17 mouse cellular contexts compared by ENCODE assay signal in genomic region chr10:58833741-58834178, GRCm38 (mm10). TPM values are rescaled to one million over a fixed set of nuclear protein-coding genes. Genes with fewer than 3 reads are reported as not detected.
A peak's percentile ranks its signal among the peaks of the same experiment; 100 is the strongest.
DNase-seq lines count a peak whose midpoint lies in the region; ATAC-seq and TF ChIP-seq lines count a peak whose summit lies in the region.
"Had no signal": no experiment of that assay in that cellular context is flagged by ENCODE, and none has a peak within 500 bp of the region (broad histone marks: within the 10 kb centered on the region; RNA-seq: fewer than 3 reads in every experiment).

No protein-coding gene starts in this region.

- no peaks in the 10 kb centered on the region for H3K9me3 ChIP-seq in hindbrain, postnatal 0 days (ENCODE audit: low read length)
- H3K9me3 ChIP-seq in hindbrain, embryonic 10.5 days: no peaks in the 10 kb centered on the region
- H3K9me3 ChIP-seq in midbrain, embryonic 16.5 days (replicated peaks; ENCODE audit: control insufficient read depth, low read length, poor library complexity, severe bottlenecking): no peaks in the 10 kb centered on the region
- H3K9me3 ChIP-seq in midbrain, embryonic 11.5 days (ENCODE audit: control insufficient read depth, low read length): no peaks in the 10 kb centered on the region
- H3K9me3 ChIP-seq: heart, embryonic 10.5 days; liver, embryonic 12.5 days had no signal

- DNase-seq in cerebellum, postnatal 14 days: peak; percentile 53 to 58
- DNase-seq in cerebellum, adult 9-11 months: no peak
- peak; percentile 38 for DNase-seq in hindbrain, postnatal 0 days (ENCODE audit: low spot score)
- no peak for DNase-seq in hindbrain, embryonic 10.5 days (ENCODE audit: low spot score)
- DNase-seq in midbrain, embryonic 11.5 days (ENCODE audit: low spot score, missing footprints): no peak
- DNase-seq in right cerebral cortex, postnatal 25 days: peak; percentile 31
- no peak for DNase-seq in neural tube, embryonic 10.5 days (ENCODE audit: extremely low spot score, low spot score)
- DNase-seq: cerebellum, adult 18-20 months; gastrocnemius, postnatal 10 days; kidney, adult 2 months; kidney, postnatal 36 days had no signal

- peaks cover 3% of the 10 kb centered on the region; the same call in 1 of the 2 replicates for H3K4me1 ChIP-seq in hindbrain, postnatal 0 days (ENCODE audit: insufficient read depth, low read length)
- no peaks in the 10 kb centered on the region for H3K4me1 ChIP-seq in hindbrain, embryonic 10.5 days (replicated peaks)
- no peaks in the 10 kb centered on the region for H3K4me1 ChIP-seq in midbrain, embryonic 16.5 days (ENCODE audit: control insufficient read depth, insufficient read depth, low read length)
- H3K4me1 ChIP-seq in midbrain, embryonic 11.5 days (ENCODE audit: control insufficient read depth, insufficient read depth, low read length): no peaks in the 10 kb centered on the region
- H3K4me1 ChIP-seq: liver, embryonic 12.5 days had no signal

- TF ChIP-seq CTCF in hindbrain, postnatal 0 days (IDR thresholded peaks at IDR 0.05; ENCODE audit: low read depth): no peak

- H3K36me3 ChIP-seq in hindbrain, postnatal 0 days (ENCODE audit: insufficient read depth, low read length): no peaks in the 10 kb centered on the region
- no peaks in the 10 kb centered on the region for H3K36me3 ChIP-seq in hindbrain, embryonic 10.5 days
- H3K36me3 ChIP-seq in midbrain, embryonic 16.5 days (ENCODE audit: control insufficient read depth, insufficient read depth, low read length): no peaks in the 10 kb centered on the region
- H3K36me3 ChIP-seq in midbrain, embryonic 11.5 days (ENCODE audit: control insufficient read depth, insufficient read depth, low read length): no peaks in the 10 kb centered on the region
- H3K36me3 ChIP-seq: heart, embryonic 10.5 days; liver, embryonic 12.5 days had no signal

- ATAC-seq in hindbrain, postnatal 0 days: peak; percentile 70
- peak; percentile 71 for ATAC-seq in midbrain, embryonic 16.5 days
- no peak for ATAC-seq in midbrain, embryonic 11.5 days (ENCODE audit: low FRiP score)
- ATAC-seq: activated CD4-positive, CD25-positive, alpha-beta regulatory T cell, adult 4 months; hindbrain, embryonic 16.5 days; liver, embryonic 12.5 days had no signal

- H3K27ac ChIP-seq in hindbrain, postnatal 0 days: no peak overlapping the region
- no peak overlapping the region for H3K27ac ChIP-seq in hindbrain, embryonic 10.5 days
- H3K27ac ChIP-seq in midbrain, embryonic 16.5 days (ENCODE audit: low read length): no peak overlapping the region
- H3K27ac ChIP-seq in midbrain, embryonic 11.5 days (ENCODE audit: low read depth, low read length): no peak overlapping the region
- H3K27ac ChIP-seq: heart, embryonic 10.5 days; liver, embryonic 12.5 days had no signal

- H3K9ac ChIP-seq in hindbrain, postnatal 0 days (replicated peaks; ENCODE audit: low read length): no peak overlapping the region
- no peak overlapping the region for H3K9ac ChIP-seq in midbrain, embryonic 16.5 days (ENCODE audit: low read depth, low read length)
- H3K9ac ChIP-seq in midbrain, embryonic 11.5 days (ENCODE audit: low read length): no peak overlapping the region
- H3K9ac ChIP-seq: liver, embryonic 12.5 days had no signal

- whole genome bisulfite sequencing in hindbrain, postnatal 0 days: 45% methylated on average over 13 of the region's 13 CpGs
- 82% methylated on average over 13 of the region's 13 CpGs for WGBS in hindbrain, embryonic 10.5 days
- WGBS in midbrain, embryonic 16.5 days: 54% methylated on average over 13 of the region's 13 CpGs
- WGBS in midbrain, embryonic 11.5 days: 81% methylated on average over 13 of the region's 13 CpGs

- H3K27me3 ChIP-seq in hindbrain, postnatal 0 days (ENCODE audit: insufficient read depth, low read length): no peaks in the 10 kb centered on the region
- no peaks in the 10 kb centered on the region for H3K27me3 ChIP-seq in hindbrain, embryonic 10.5 days (ENCODE audit: insufficient read depth, poor library complexity, severe bottlenecking)
- no peaks in the 10 kb centered on the region for H3K27me3 ChIP-seq in midbrain, embryonic 16.5 days (ENCODE audit: control insufficient read depth, insufficient read depth, low read depth, low read length)
- H3K27me3 ChIP-seq in midbrain, embryonic 11.5 days (ENCODE audit: control insufficient read depth, insufficient read depth, low read length): no peaks in the 10 kb centered on the region
- H3K27me3 ChIP-seq: liver, embryonic 12.5 days had no signal

- no peak overlapping the region for H3K4me3 ChIP-seq in hindbrain, postnatal 0 days (ENCODE audit: low read length)
- no peak overlapping the region for H3K4me3 ChIP-seq in hindbrain, embryonic 10.5 days
- H3K4me3 ChIP-seq in midbrain, embryonic 16.5 days (ENCODE audit: low read depth, low read length): no peak overlapping the region
- no peak overlapping the region for H3K4me3 ChIP-seq in midbrain, embryonic 11.5 days (ENCODE audit: low read depth, low read length)
- H3K4me3 ChIP-seq: erythroblast, embryonic 14.5 days; heart, embryonic 10.5 days; liver, embryonic 12.5 days had no signal

- no peak overlapping the region for H3K4me2 ChIP-seq in hindbrain, postnatal 0 days (ENCODE audit: low read depth, low read length)
- no peak overlapping the region for H3K4me2 ChIP-seq in midbrain, embryonic 16.5 days (ENCODE audit: low read length)
- no peak overlapping the region for H3K4me2 ChIP-seq in midbrain, embryonic 11.5 days
- H3K4me2 ChIP-seq: liver, embryonic 12.5 days had no signal

RNA-seq across cellular contexts. Expression of gene Sh3rf3, which starts 20.6 kb away (rescaled TPM):
- 17.1 and 23.8 TPM in 2 replicates for total RNA-seq in hindbrain, postnatal 0 days (2014; rRNA removed)
- 2.2 and 3.5 TPM in 2 replicates for polyA plus RNA-seq in hindbrain, postnatal 0 days (2015; fragmentation: Nextera tagmentation; extraction: Ambion mirVana)
- polyA plus RNA-seq in hindbrain, embryonic 10.5 days (2016; fragmentation: Nextera tagmentation; extraction: Ambion mirVana): 0.75 and 1.1 TPM in 2 replicates
- 3.1 and 3.2 TPM in 2 replicates for polyA plus RNA-seq in midbrain, embryonic 16.5 days (2015; fragmentation: Nextera tagmentation; extraction: Ambion mirVana)
- 0.46 and 0.51 TPM in 2 replicates for polyA plus RNA-seq in midbrain, embryonic 11.5 days (2014; fragmentation: Nextera tagmentation; extraction: Ambion mirVana)
- polyA plus RNA-seq: activated CD4-positive, CD25-positive, alpha-beta regulatory T cell, adult 4 months; erythroblast, embryonic 14.5 days; liver, embryonic 12.5 days had no signal

Comparison
In these comparisons a context has a peak if more than half of its experiments do, and no peak if none do; other contexts are left out.
1. DNase-seq: peak in cerebellum, postnatal 14 days (2 of 2), hindbrain, postnatal 0 days (single experiment) and right cerebral cortex, postnatal 25 days (single experiment); none in cerebellum, adult 9-11 months (single experiment), hindbrain, embryonic 10.5 days (single experiment), midbrain, embryonic 11.5 days (single experiment) and neural tube, embryonic 10.5 days (single experiment).